Mouse (Mus musculus) MEL (cell line): ENCODE data around the gene Il15ra.

Experiments used
- BHLHE40 ChIP-seq: IDR thresholded peaks from 2 replicates; pipeline ENCODE4 v1.6.1; 2012; ENCODE audit warnings: low read depth, mild to moderate bottlenecking, inconsistent platforms, low read length, improper control_type of control experiment, borderline replicate concordance
- GATA1 ChIP-seq: IDR thresholded peaks from 2 replicates; pipeline ENCODE4 v1.6.1; 2011; ENCODE audit warnings: low read depth, low read length, improper control_type of control experiment
- KAT2A ChIP-seq: conservative IDR thresholded peaks from 2 replicates; pipeline ENCODE4 v1.6.1; 2012; ENCODE audit warnings: low read depth, low read length, improper control_type of control experiment, inconsistent platforms
- MEF2A ChIP-seq: IDR thresholded peaks from 2 replicates; pipeline ENCODE4 v1.6.1; 2014; ENCODE audit warnings: low read depth, mild to moderate bottlenecking, inconsistent platforms, low read length, improper control_type of control experiment; ENCODE audit not compliant: poor library complexity, insufficient replicate concordance, severe bottlenecking; ENCODE audit errors: extremely low read depth
- POLR2A ChIP-seq, 2 experiments: IDR thresholded peaks; 2 replicates each; pipeline ENCODE4 v1.6.1; 2011 to 2012; ENCODE audit warnings: low read length in 2 of 2, mild to moderate bottlenecking in 2 of 2, control low read depth in 1 of 2, improper control_type of control experiment in 1 of 2, low read depth in 1 of 2, moderate library complexity in 1 of 2; ENCODE audit not compliant: control insufficient read depth in 1 of 2, insufficient read depth in 1 of 2, poor library complexity in 1 of 2
- POLR2AphosphoS5 ChIP-seq: IDR thresholded peaks from 2 replicates; pipeline ENCODE4 v1.6.1; 2012; ENCODE audit warnings: low read depth, borderline replicate concordance, mild to moderate bottlenecking, inconsistent platforms, low read length, moderate library complexity, mixed read lengths
- TAL1 ChIP-seq: IDR thresholded peaks from 2 replicates; pipeline ENCODE4 v1.6.1; 2012; ENCODE audit warnings: mild to moderate bottlenecking, inconsistent platforms, low read length, moderate library complexity, mixed read lengths
- TCF12 ChIP-seq: IDR thresholded peaks from 2 replicates; pipeline ENCODE4 v1.6.1; 2014; ENCODE audit warnings: low read depth, mild to moderate bottlenecking, inconsistent platforms, low read length, improper control_type of control experiment, moderate library complexity
- ZNF384 ChIP-seq: IDR thresholded peaks from 2 replicates; pipeline ENCODE4 v1.6.1; 2012; ENCODE audit warnings: low read depth, mild to moderate bottlenecking, inconsistent platforms, low read length, improper control_type of control experiment

- TF ChIP-seq GATA1 (no peak), BHLHE40 (no peak), KAT2A (no peak), TAL1 (no peak), TCF12 (no peak), ZNF384 (no peak), POLR2AphosphoS5 (no peak), POLR2A (IDR thresholded peaks at IDR 0.05; ENCODE audit: control insufficient read depth in 1 of 2, insufficient read depth in 1 of 2, low read depth in 1 of 2, low read length in 2 of 2, poor library complexity in 1 of 2) (no peak), MEF2A (no peak)
These were observed 1.6 kb downstream of the Il15ra start for GRCm38 (mm10) chr2:11706746-11707065.
